Mouse (Mus musculus): Measurements from ENCODE around the gene Scyl1.

The Scyl1 gene

GRCm38 (mm10) chr19:5715793-5716688, 55.2 kb downstream of the Scyl1 start:
- no peak for DNase-seq (ENCODE audit: low read depth)

- no peak for DNase-seq (ENCODE audit: low read depth)
Measured at GRCm38 (mm10) chr19:5713730-5714129, 57.5 kb downstream of the Scyl1 start.

GRCm38 (mm10) chr19:5713255-5713654, 58.0 kb downstream of the Scyl1 start:
- DNase-seq (ENCODE audit: low read depth): no peak

- DNase-seq (ENCODE audit: low read depth): no peak
Measured at GRCm38 (mm10) chr19:5711907-5712460, 59.2 kb downstream of the Scyl1 start.

- DNase-seq (ENCODE audit: low read depth): no peak
Measured at GRCm38 (mm10) chr19:5711218-5711617, 60.0 kb downstream of the Scyl1 start.

- no peak for DNase-seq (ENCODE audit: low read depth)
Measured at GRCm38 (mm10) chr19:5710581-5710980, 60.6 kb downstream of the Scyl1 start.

GRCm38 (mm10) chr19:5710068-5710467, 61.2 kb downstream of the Scyl1 start:
- DNase-seq (ENCODE audit: low read depth): no peak
